Mouse (Mus musculus) hindbrain, postnatal 0 days (tissue): ENCODE results near the gene Myo1d. TPM values are rescaled to one million over a fixed set of nuclear protein-coding genes. Genes with fewer than 3 reads are reported as not detected.

Experiments
- ATAC-seq: fragments of 200-750 bp; cut with Nextera tagmentation; 2 replicates; pipeline ENCODE4 v1.8.0; 2017; ENCODE audit warnings: mild to moderate bottlenecking, moderate TSS enrichment, moderate library complexity
- DNase-seq: peaks from one replicate; pipeline ENCODE4 v3.0.0-alpha.2; 2015; ENCODE audit warnings: low spot score
- H3K27ac ChIP-seq: fragments of 300-500 bp; sonication (generic); 2 replicates; pipeline ENCODE4 v1.5.1; 2014; ENCODE audit warnings: mild to moderate bottlenecking
- H3K27me3 ChIP-seq: fragments of 300-500 bp; sonication (generic); 2 replicates; pipeline ENCODE4 v1.6.1; 2014; ENCODE audit warnings: low read length, mixed read lengths; ENCODE audit not compliant: insufficient read depth
- H3K36me3 ChIP-seq: fragments of 300-500 bp; sonication (generic); 2 replicates; pipeline ENCODE4 v1.6.1; 2014; ENCODE audit warnings: low read length, mixed read lengths; ENCODE audit not compliant: insufficient read depth
- H3K4me1 ChIP-seq: fragments of 300-500 bp; sonication (generic); 2 replicates; pipeline ENCODE4 v1.6.1; 2014; ENCODE audit warnings: antibody characterized with exemption, low read length, mixed read lengths; ENCODE audit not compliant: insufficient read depth
- H3K4me2 ChIP-seq: fragments of 300-500 bp; sonication (generic); 2 replicates; pipeline ENCODE4 v1.6.1; 2014; ENCODE audit warnings: low read depth, mild to moderate bottlenecking, low read length, moderate library complexity, mixed read lengths
- H3K4me3 ChIP-seq: fragments of 300-500 bp; sonication (generic); 2 replicates; pipeline ENCODE4 v1.5.1; 2014; ENCODE audit warnings: low read length
- H3K9ac ChIP-seq: fragments of 300-500 bp; sonication (generic); replicated peaks from 2 replicates; pipeline ENCODE4 v1.6.1; 2014; ENCODE audit warnings: mild to moderate bottlenecking, low read length, moderate library complexity, mixed read lengths
- H3K9me3 ChIP-seq: fragments of 300-500 bp; sonication (generic); 2 replicates; pipeline ENCODE4 v1.6.1; 2016; ENCODE audit warnings: low read length, mixed read lengths
- CTCF ChIP-seq: IDR thresholded peaks from 2 replicates; pipeline ENCODE4 v1.5.1; 2016; ENCODE audit warnings: antibody characterized with exemption, control low read depth, low read depth
- WGBS: fragments of 180-500 bp; shearing (Covaris S2); extraction: QIAGEN DNeasy Blood & Tissue Kit; methylation state at CpG from one replicate; pipeline ENCODE4 v1.1.7; 2014; 5-methylcytosine and 5-hydroxymethylcytosine counted together
- polyA plus RNA-seq: library from polyadenylated mRNA; unstranded; fragments of >200 nt; fragmentation: Nextera tagmentation; extraction: Ambion mirVana; gene quantifications from 2 replicates; pipeline ENCODE4 v1.2.1, GENCODE M21; 2015
- total RNA-seq: library from RNA; depleted of rRNA; stranded (reverse); fragments of >200 nt; gene quantifications from 2 replicates; pipeline ENCODE4 v1.2.3, GENCODE M21; 2014

The Myo1d gene
- total and polyA plus RNA-seq, 2 experiments from 2014 or later = 1.8 to 2.6 TPM

DNA sequence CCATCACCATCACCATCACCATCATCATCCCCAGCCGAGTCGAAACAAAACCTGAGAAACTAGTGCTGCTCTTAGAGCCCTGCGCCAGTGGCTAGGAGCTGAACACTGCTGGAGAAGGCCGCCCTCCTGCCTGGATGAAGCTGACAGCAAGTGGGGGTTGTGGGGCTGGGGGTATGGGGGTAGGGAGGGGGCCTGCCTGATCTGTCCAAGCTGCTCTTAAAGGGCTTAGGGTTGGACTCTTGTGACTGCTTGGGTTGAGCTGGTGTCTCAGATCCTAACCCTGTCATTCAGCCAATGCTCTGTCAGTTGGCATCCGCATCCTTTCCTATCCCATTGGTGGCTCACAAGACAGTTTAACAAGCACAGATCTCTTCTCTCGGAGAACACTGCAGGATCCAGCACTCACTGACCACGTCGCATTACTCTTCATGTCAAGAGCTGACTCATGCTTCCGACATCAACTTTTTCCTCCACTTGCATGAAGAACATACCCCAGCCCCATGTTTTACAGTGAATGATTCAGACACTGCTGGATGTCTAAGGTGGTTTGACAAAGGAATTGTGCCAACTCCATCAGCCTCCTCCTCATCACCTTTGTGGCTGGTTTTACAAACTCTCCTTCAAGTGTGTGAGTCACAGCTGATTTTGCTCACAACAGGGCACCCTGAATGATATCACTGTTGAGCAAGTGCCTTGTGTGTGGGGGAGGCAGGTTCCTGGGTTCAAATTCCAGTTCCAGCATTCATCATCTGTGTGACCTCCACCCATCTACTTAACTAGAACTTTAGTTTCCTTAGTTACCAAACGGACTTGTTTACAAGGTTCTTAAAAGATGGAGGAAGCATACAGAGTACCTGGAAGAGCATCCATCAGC lies 150.6 kb downstream of the Myo1d start:
- no peaks in the 10 kb centered on the region for H3K9me3 ChIP-seq
- no peak for ATAC-seq
- H3K27ac ChIP-seq = no peak overlapping the region
- 87% methylated on average over 10 of the region's 10 CpGs for WGBS
- no peaks in the 10 kb centered on the region for H3K27me3 ChIP-seq
- no peaks in the 10 kb centered on the region for H3K36me3 ChIP-seq
- H3K4me2 ChIP-seq = no peak overlapping the region
- no peak for DNase-seq
- no peaks in the 10 kb centered on the region for H3K4me1 ChIP-seq
- H3K4me3 ChIP-seq = no peak overlapping the region
- no peak overlapping the region for H3K9ac ChIP-seq
- no peak for TF ChIP-seq CTCF

DNA sequence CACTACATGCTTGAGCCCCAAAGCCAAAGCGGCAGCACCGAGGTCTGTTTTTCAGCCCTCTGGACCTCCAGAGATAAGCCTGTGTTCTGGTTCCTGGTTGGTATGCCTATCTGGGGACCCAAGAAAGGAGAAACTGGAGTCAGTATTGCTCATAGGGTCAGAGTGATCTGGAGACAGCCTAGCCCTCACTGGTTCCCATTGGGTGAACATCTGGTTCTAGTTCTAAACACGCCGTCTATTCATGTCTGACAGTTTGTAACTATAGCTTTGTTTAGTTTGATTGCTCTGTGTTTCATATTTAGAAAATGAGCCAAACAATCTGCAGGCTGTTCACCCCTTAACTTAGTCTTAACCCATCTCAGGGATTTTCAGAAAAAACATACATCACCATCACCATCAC lies 151.2 kb downstream of the Myo1d start:
- no peak for TF ChIP-seq CTCF
- Histone ChIP-seq H3K9me3 (no peaks in the 10 kb centered on the region), H3K4me2 (no peak overlapping the region), H3K9ac (no peak overlapping the region), H3K36me3 (no peaks in the 10 kb centered on the region), H3K27me3 (no peaks in the 10 kb centered on the region), H3K4me3 (no peak overlapping the region), H3K27ac (no peak overlapping the region), H3K4me1 (peaks cover 3% of the 10 kb centered on the region; the same call in 1 of the 2 replicates)
- ATAC-seq (no peak), DNase-seq (no peak)
- WGBS = 92% methylated on average over 4 of the region's 4 CpGs

DNA sequence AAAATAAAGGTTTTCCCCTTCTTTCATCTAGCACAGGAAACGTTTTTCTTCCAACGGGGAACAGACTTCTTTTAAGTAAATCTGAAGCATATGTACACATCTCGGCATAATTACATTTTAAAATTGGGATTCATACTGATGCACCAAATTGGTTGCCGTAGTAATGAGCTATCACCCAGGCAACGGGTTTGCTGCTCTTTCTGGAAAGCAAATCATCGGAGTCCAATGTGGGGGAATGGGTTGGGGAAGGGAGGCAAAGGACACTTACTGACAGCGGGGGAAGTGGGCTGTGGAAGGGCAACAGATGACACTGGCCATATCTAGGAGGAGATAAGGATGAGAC lies 156.8 kb downstream of the Myo1d start:
- TF ChIP-seq CTCF = no peak
- 4% methylated on average over 7 of the region's 7 CpGs for WGBS
- no peaks in the 10 kb centered on the region for H3K36me3 ChIP-seq
- peak; percentile 83 for DNase-seq
- H3K27me3 ChIP-seq = no peaks in the 10 kb centered on the region
- H3K4me3 ChIP-seq = peak overlapping the region; percentile 22
- peak overlapping the region; percentile 53 for H3K4me2 ChIP-seq
- no peaks in the 10 kb centered on the region for H3K9me3 ChIP-seq
- H3K4me1 ChIP-seq = peaks cover 13% of the 10 kb centered on the region; the same call in 1 of the 2 replicates
- peak overlapping the region; percentile 84 for H3K27ac ChIP-seq
- no peak overlapping the region for H3K9ac ChIP-seq
- ATAC-seq = peak; percentile 80

DNA sequence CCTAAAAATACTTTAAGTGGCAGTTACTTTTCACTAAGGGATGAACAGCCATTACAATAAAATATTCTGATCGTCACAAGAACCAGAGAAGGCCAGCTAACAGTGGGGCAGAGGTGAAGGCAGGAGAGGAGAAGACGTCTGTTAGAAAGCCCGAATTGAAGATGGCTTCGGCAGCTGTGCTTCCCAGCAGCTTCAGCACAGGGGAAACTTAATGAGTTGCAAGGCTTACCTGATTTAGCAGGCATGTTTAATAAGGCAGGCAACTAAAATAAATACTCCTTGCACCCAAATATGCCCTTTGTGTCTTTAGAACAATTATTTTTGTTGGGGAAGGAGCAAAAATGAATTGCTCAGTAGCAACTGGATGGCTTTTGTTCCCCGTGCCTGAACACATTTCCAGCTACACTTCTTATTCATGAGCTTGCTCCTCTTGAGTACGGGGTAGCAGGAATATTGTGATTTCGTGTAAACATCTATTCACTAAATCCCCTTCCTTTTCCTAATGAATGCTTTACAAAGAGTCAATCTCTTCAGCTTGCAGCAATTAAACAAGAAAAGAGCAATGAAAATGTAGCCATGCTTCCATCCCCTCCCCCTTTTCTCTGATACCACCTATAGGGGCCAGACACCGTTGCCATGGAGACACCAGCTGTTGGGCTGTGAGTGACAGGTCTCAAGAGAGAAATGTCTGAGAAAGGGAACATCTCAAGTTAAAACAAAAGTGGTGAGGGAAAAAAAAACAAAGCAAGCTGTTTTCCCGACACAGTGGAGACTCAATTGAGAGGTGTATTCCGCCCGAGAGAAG lies 157.4 kb downstream of the Myo1d start:
- ATAC-seq = peak; percentile 87
- no peaks in the 10 kb centered on the region for H3K27me3 ChIP-seq
- no peaks in the 10 kb centered on the region for H3K9me3 ChIP-seq
- H3K9ac ChIP-seq = 0 out of 2 replicates have a peak overlapping the region, but pooled peaks have one; percentile 1
- H3K27ac ChIP-seq = peak overlapping the region; percentile 84
- TF ChIP-seq CTCF = no peak
- peak; percentile 90 for DNase-seq
- no peaks in the 10 kb centered on the region for H3K36me3 ChIP-seq
- H3K4me2 ChIP-seq = peak overlapping the region; percentile 53
- H3K4me3 ChIP-seq = peak overlapping the region; percentile 22
- WGBS = 4% methylated on average over 11 of the region's 11 CpGs
- H3K4me1 ChIP-seq = peaks cover 13% of the 10 kb centered on the region; the same call in 1 of the 2 replicates

DNA sequence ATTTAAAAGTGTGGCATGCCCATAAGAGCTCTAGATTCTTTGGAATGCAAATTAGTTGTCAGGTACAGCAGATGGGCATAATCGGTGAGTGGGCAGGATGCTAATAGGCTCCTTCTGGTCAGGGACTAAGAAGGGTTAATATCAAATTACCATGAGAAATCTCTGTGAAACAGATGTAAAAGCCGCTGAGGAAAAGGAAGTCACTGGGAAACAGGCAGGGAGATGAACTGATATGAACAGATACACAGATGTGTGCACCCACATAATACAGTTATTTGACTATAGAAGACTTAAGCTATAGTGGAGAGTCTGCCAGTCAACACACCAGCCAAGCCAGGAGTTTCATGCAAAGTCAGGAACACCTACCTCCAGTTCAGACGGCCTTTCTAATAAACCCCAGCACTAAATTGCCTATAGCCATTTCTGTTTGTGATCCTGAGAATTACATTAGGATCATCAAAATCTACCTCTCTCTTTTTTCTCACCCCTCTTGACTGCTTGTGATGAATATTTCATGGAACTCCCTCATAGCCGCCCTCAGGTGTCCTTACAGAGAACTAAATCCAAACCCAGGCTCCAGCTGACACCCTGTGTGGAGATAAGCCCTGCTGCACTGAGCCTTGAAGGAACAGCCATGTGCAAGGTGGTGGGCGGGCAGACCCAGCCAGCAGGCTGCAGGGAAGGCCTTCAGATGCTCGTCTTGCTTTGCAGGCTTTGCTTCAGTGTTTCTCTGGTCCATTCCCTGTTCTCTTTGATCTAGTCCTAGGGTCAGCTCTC lies 164.7 kb downstream of the Myo1d start:
- no peak overlapping the region for H3K9ac ChIP-seq
- no peaks in the 10 kb centered on the region for H3K27me3 ChIP-seq
- no peaks in the 10 kb centered on the region for H3K9me3 ChIP-seq
- peak overlapping the region; percentile 66 for H3K27ac ChIP-seq
- DNase-seq (no peak), ATAC-seq (no peak)
- no peak overlapping the region for H3K4me2 ChIP-seq
- H3K36me3 ChIP-seq = no peaks in the 10 kb centered on the region
- no peaks in the 10 kb centered on the region for H3K4me1 ChIP-seq
- 34% methylated on average over 6 of the region's 6 CpGs for WGBS
- H3K4me3 ChIP-seq = no peak overlapping the region
- no peak for TF ChIP-seq CTCF

DNA sequence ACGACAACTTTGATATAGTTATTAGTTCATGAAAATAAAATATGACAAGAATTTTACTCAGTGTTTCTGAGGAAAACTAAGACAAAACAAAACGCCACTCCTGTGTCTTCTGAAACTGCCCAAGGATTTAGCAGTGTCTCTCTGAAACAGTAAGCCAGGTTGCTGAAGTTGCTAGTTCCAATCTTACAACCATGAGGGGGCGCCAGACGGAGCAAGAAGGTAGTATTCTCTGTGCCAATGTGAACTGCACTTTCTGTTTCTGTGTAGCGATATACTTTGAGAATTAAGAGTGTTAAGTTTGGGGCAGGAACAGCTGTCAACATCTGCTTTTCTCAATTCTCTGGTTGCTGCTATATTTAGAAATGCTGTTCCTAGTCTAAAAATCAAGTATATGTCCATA lies 165.4 kb downstream of the Myo1d start:
- peak; percentile 79 for TF ChIP-seq CTCF
- DNase-seq = peak; percentile 85
- no peaks in the 10 kb centered on the region for H3K27me3 ChIP-seq
- H3K9ac ChIP-seq = no peak overlapping the region
- 29% methylated on average over 5 of the region's 5 CpGs for WGBS
- no peak for ATAC-seq
- H3K36me3 ChIP-seq = no peaks in the 10 kb centered on the region
- H3K4me1 ChIP-seq = no peaks in the 10 kb centered on the region
- no peak overlapping the region for H3K4me2 ChIP-seq
- no peaks in the 10 kb centered on the region for H3K9me3 ChIP-seq
- H3K4me3 ChIP-seq = no peak overlapping the region
- H3K27ac ChIP-seq = no peak overlapping the region
